Mouse (Mus musculus) olfactory bulb, adult 2 months (tissue): Measurements from ENCODE around the gene Styxl1. TPM values are rescaled to one million over a fixed set of nuclear protein-coding genes. Genes with fewer than 3 reads are reported as not detected.

Source experiments
- H3K27ac ChIP-seq: fragments of 200-500 bp; 2 replicates; pipeline ENCODE4 v1.5.1; 2012; ENCODE audit warnings: low read depth, low read length; ENCODE audit not compliant: insufficient read depth
- H3K4me1 ChIP-seq: fragments of 200-500 bp; 2 replicates; pipeline ENCODE4 v1.6.1; 2012; ENCODE audit warnings: low read length; ENCODE audit not compliant: control insufficient read depth, insufficient read depth
- H3K4me3 ChIP-seq: fragments of 200-500 bp; 2 replicates; pipeline ENCODE4 v1.5.1; 2012; ENCODE audit warnings: mild to moderate bottlenecking, low read depth, low read length, moderate library complexity; ENCODE audit not compliant: insufficient read depth
- CTCF ChIP-seq: fragments of 200-500 bp; IDR thresholded peaks from 2 replicates; pipeline ENCODE4 v1.5.1; 2012; ENCODE audit warnings: low read depth, mild to moderate bottlenecking, low read length, moderate library complexity; ENCODE audit not compliant: insufficient read depth
- POLR2A ChIP-seq: fragments of 200-500 bp; IDR thresholded peaks from 2 replicates; pipeline ENCODE4 v1.6.1; 2012; ENCODE audit warnings: mild to moderate bottlenecking, low read depth, low read length, moderate library complexity; ENCODE audit not compliant: insufficient read depth
- WGBS: fragments of 180-500 bp; shearing (Covaris S2); methylation state at CpG from one replicate; pipeline ENCODE4 v1.1.7; 2018; 5-methylcytosine and 5-hydroxymethylcytosine counted together
- polyA plus RNA-seq: library from polyadenylated mRNA; stranded (reverse); fragments of >200 nt; gene quantifications from 2 replicates; pipeline ENCODE4 v1.2.4, GENCODE M21; 2012; ENCODE audit warnings: low replicate concordance; ENCODE audit not compliant: missing spikeins, insufficient read depth, insufficient read length

Gene Styxl1
- polyA plus RNA-seq, 1 experiment: not detected

GRCm38 (mm10) chr5:135744742-135745141 is 33.4 kb downstream of the Styxl1 start:
- WGBS: 19% methylated on average over 12 of the region's 12 CpGs
- Histone ChIP-seq H3K4me1 (peaks cover 8% of the 10 kb centered on the region), H3K27ac (no peak overlapping the region), H3K4me3 (peak overlapping the region; percentile 66)
- no peak for TF ChIP-seq CTCF
- TF ChIP-seq POLR2A: no peak

GRCm38 (mm10) chr5:135743741-135744609 is 34.2 kb downstream of the Styxl1 start, which contains the start of gene Tmem120a:
TSS of gene Tmem120a (minus strand) at chr5:135744448.
- under 1% methylated on average over 60 of the region's 60 CpGs for WGBS
- no peak for TF ChIP-seq CTCF
- peak; percentile 71 for TF ChIP-seq POLR2A
- Histone ChIP-seq H3K4me1 (peaks cover 8% of the 10 kb centered on the region), H3K27ac (no peak within 1 kb of the TSS), H3K4me3 (peak within 1 kb of the TSS; percentile 66)

- H3K27ac ChIP-seq: no peak overlapping the region
- H3K4me1 ChIP-seq: peaks cover 8% of the 10 kb centered on the region
- TF ChIP-seq POLR2A: no peak
- no peak for TF ChIP-seq CTCF
- WGBS: 27% methylated on average over 18 of the region's 18 CpGs
- peak overlapping the region; percentile 66 for H3K4me3 ChIP-seq
Measured at GRCm38 (mm10) chr5:135742941-135743740, 35.0 kb downstream of the Styxl1 start.

DNA sequence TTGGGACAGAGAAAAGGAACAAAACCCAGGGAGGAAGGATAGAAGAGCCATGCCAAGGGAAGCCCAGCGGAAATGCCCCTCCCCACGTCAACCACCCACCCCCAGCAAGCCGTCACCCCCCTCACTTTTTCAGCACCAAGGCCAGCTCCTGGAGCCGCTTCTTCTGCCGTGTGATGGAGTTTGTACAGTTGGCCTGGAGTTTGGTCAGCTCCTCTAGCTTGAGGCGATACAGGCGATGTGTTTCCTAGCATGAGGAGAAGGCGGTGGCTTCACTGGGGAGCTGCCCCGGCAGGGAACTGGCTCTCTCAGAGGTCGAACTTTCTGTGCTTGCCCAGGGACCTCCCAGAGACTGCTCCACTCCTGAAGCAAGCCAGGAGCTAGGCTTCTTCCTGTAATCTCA is 36.0 kb downstream of the Styxl1 start:
- Histone ChIP-seq H3K4me1 (peaks cover 8% of the 10 kb centered on the region), H3K27ac (no peak overlapping the region), H3K4me3 (no peak overlapping the region)
- 68% methylated on average over 10 of the region's 10 CpGs for WGBS
- TF ChIP-seq CTCF (no peak), POLR2A (no peak)

DNA sequence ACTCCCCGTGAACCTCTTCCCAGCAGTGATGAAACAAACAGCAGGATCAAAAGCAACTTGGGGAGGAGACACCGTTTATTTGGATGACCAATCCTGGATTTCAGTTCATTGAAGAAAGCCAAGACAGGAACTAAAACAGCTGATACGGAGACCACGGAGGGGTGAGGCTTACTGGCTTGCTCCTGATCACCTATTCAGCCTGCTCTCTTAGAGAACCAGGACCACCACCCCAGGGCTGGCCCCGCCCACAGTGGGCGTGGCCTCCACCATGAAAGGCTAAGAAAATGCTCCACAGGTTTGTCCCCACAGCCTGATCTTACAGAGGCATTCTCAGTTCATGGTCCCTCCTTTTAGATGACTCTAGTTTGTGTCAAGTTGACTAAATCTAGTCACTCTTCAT is 39.9 kb downstream of the Styxl1 start:
- no peak for TF ChIP-seq POLR2A
- no peak for TF ChIP-seq CTCF
- peaks cover 1% of the 10 kb centered on the region for H3K4me1 ChIP-seq
- no peak overlapping the region for H3K4me3 ChIP-seq
- 38% methylated on average over 6 of the region's 6 CpGs for WGBS
- no peak overlapping the region for H3K27ac ChIP-seq

DNA sequence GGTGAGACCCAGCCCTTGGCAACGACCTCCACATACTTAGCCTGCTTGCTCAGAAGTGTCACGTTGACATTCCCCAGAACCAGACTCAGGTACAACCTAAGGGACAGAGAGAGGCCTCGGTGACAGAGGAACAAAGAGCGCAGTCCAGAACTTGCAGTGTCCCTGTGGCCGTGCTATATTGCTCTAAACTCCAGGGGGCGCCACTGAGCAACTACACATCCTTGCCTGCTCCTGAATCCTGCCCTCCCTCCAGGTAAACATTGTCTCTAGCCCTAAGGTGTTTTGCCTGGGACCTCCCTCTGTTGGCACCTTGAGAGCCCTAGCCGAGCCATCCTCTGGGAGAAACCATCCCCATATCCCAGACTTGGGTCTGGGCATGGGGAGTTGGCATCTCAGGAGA is 41.0 kb downstream of the Styxl1 start:
- Histone ChIP-seq H3K4me3 (no peak overlapping the region), H3K27ac (no peak overlapping the region), H3K4me1 (no peaks in the 10 kb centered on the region)
- WGBS: 83% methylated on average over 7 of the region's 7 CpGs
- TF ChIP-seq CTCF (peak; percentile 46; the same call in 1 of the 2 replicates), POLR2A (no peak)

DNA sequence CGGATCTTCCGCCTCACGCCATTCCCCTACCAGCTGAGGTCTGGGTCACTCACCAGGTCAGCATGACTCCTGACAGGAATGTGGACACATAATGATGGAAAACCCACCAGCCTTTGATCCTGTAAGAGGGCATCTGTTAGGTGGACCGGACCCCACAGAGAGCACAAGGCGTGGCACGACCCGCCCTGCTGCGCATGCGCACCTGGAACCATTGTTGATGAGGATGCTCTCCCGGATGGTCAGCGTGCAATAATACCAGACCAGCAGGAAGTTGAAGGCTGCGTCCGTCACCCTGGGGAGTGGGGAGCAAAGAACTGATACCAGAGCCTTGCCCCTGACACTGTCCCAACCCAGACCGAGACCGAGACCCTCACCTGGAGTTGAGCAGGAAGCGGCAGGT is 41.6 kb downstream of the Styxl1 start:
- no peak overlapping the region for H3K4me3 ChIP-seq
- 97% methylated on average over 16 of the region's 16 CpGs for whole genome bisulfite sequencing

GRCm38 (mm10) chr5:135735741-135736140 is 42.4 kb downstream of the Styxl1 start:
- WGBS: 87% methylated on average over 13 of the region's 13 CpGs
- TF ChIP-seq CTCF (no peak), POLR2A (0 out of 2 replicates have a peak, but pooled peaks have one; percentile 8)
- Histone ChIP-seq H3K4me1 (no peaks in the 10 kb centered on the region), H3K27ac (no peak overlapping the region), H3K4me3 (no peak overlapping the region)

More for the DNA sequence above, 41.6 kb downstream of the Styxl1 start:
- Histone ChIP-seq H3K27ac (no peak overlapping the region), H3K4me1 (no peaks in the 10 kb centered on the region)
- TF ChIP-seq POLR2A (no peak), CTCF (no peak)

DNA sequence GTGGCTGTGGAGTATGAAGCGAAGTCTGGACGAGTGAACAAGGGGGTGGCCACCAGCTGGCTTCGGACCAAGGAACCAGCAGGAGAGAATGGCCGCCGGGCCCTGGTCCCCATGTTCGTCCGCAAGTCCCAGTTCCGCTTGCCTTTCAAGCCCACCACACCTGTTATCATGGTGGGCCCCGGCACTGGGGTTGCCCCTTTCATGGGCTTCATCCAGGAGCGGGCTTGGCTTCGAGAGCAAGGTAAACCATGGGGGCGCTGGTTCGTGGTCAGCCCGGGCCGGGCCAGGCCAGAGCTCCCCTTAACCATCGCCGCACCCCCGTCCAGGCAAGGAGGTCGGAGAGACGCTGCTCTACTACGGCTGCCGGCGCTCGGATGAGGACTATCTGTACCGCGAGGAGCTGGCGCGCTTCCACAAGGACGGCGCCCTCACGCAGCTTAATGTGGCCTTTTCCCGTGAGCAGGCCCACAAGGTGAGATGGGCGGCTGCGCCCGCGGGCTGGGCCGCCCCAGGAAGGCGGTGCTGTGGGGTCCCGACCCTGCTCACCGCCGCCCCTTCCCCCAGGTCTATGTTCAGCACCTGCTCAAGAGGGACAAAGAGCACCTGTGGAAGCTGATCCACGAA is 44.0 kb downstream of the Styxl1 start:
- Histone ChIP-seq H3K4me3 (no peak overlapping the region), H3K4me1 (no peaks in the 10 kb centered on the region), H3K27ac (no peak overlapping the region)
- WGBS: 95% methylated on average over 42 of the region's 42 CpGs
- no peak for TF ChIP-seq POLR2A
- no peak for TF ChIP-seq CTCF
